Mouse (Mus musculus): ENCODE data around the gene Atg101. TPM values are rescaled to one million over a fixed set of nuclear protein-coding genes. Genes with fewer than 3 reads are reported as not detected.

Gene Atg101
- polyA plus RNA-seq, 1 experiment from 2014 or later: 77.2 TPM

- peaks cover 25% of the 10 kb centered on the region for H3K36me3 ChIP-seq
- H3K27ac ChIP-seq (replicated peaks): no peak overlapping the region
- no peak for ATAC-seq (ENCODE audit: low FRiP score)
- H3K9ac ChIP-seq (replicated peaks): no peak overlapping the region
- peaks cover 13% of the 10 kb centered on the region for H3K27me3 ChIP-seq (replicated peaks)
- H3K4me3 ChIP-seq (replicated peaks): no peak overlapping the region
- H3K4me2 ChIP-seq: no peak overlapping the region
- WGBS: 84% methylated on average over 15 of the region's 15 CpGs
- peaks cover 9% of the 10 kb centered on the region; the same call in 1 of the 2 replicates for H3K4me1 ChIP-seq
- H3K9me3 ChIP-seq (replicated peaks): no peaks in the 10 kb centered on the region
These were observed 12.6 kb upstream of the Atg101 start for GRCm38 (mm10) chr15:101271513-101271912.

- H3K4me3 ChIP-seq (replicated peaks): no peak overlapping the region
- no peak for ATAC-seq (ENCODE audit: low FRiP score)
- no peak overlapping the region for H3K9ac ChIP-seq (replicated peaks)
- H3K36me3 ChIP-seq: peaks cover 25% of the 10 kb centered on the region
- no peak overlapping the region for H3K27ac ChIP-seq (replicated peaks)
- no peaks in the 10 kb centered on the region for H3K27me3 ChIP-seq (replicated peaks)
- H3K4me1 ChIP-seq: peaks cover 23% of the 10 kb centered on the region
- WGBS: 85% methylated on average over 6 of the region's 6 CpGs
- H3K4me2 ChIP-seq: no peak overlapping the region
- H3K9me3 ChIP-seq (replicated peaks): no peaks in the 10 kb centered on the region
These were observed 9.7 kb upstream of the Atg101 start for GRCm38 (mm10) chr15:101274380-101274779.

GRCm38 (mm10) chr15:101277351-101277899 lies 6.6 kb upstream of the Atg101 start:
- H3K4me3 ChIP-seq (replicated peaks): no peak overlapping the region
- WGBS: 25% methylated on average over 11 of the region's 11 CpGs
- H3K27me3 ChIP-seq (replicated peaks): no peaks in the 10 kb centered on the region
- H3K27ac ChIP-seq (replicated peaks): peak overlapping the region; percentile 68
- H3K9me3 ChIP-seq (replicated peaks): no peaks in the 10 kb centered on the region
- H3K9ac ChIP-seq (replicated peaks): no peak overlapping the region
- ATAC-seq (ENCODE audit: low FRiP score): peak; percentile 58; the same call in 1 of the 2 replicates
- peaks cover 16% of the 10 kb centered on the region for H3K36me3 ChIP-seq
- H3K4me1 ChIP-seq: peaks cover 23% of the 10 kb centered on the region
- H3K4me2 ChIP-seq: no peak overlapping the region

GRCm38 (mm10) chr15:101278589-101278988 lies 5.5 kb upstream of the Atg101 start:
- H3K9me3 ChIP-seq (replicated peaks): no peaks in the 10 kb centered on the region
- 37% methylated on average over 5 of the region's 5 CpGs for WGBS
- no peaks in the 10 kb centered on the region for H3K27me3 ChIP-seq (replicated peaks)
- no peak for ATAC-seq (ENCODE audit: low FRiP score)
- H3K4me1 ChIP-seq: peaks cover 23% of the 10 kb centered on the region
- H3K4me2 ChIP-seq: no peak overlapping the region
- peaks cover 9% of the 10 kb centered on the region for H3K36me3 ChIP-seq
- no peak overlapping the region for H3K4me3 ChIP-seq (replicated peaks)
- no peak overlapping the region for H3K9ac ChIP-seq (replicated peaks)
- no peak overlapping the region; the same call in 1 of the 2 replicates for H3K27ac ChIP-seq (replicated peaks)

- 71% methylated on average over 12 of the region's 12 CpGs for WGBS
- H3K9ac ChIP-seq (replicated peaks): no peak overlapping the region
- H3K4me1 ChIP-seq: peaks cover 24% of the 10 kb centered on the region
These were observed 4.6 kb upstream of the Atg101 start for GRCm38 (mm10) chr15:101279430-101279999.

GRCm38 (mm10) chr15:101282471-101282870 lies 1.6 kb upstream of the Atg101 start:
- peaks cover 34% of the 10 kb centered on the region for H3K4me1 ChIP-seq
- WGBS: 81% methylated on average over 5 of the region's 5 CpGs
- H3K9me3 ChIP-seq (replicated peaks): no peaks in the 10 kb centered on the region
- H3K4me3 ChIP-seq (replicated peaks): no peak overlapping the region
- peaks cover 12% of the 10 kb centered on the region for H3K36me3 ChIP-seq
- no peak overlapping the region for H3K9ac ChIP-seq (replicated peaks)
- H3K27me3 ChIP-seq (replicated peaks): no peaks in the 10 kb centered on the region
- H3K4me2 ChIP-seq: no peak overlapping the region
- no peak for ATAC-seq (ENCODE audit: low FRiP score)
- H3K27ac ChIP-seq (replicated peaks): no peak overlapping the region

More at GRCm38 (mm10) chr15:101279430-101279999, 4.6 kb upstream of the Atg101 start:
- Histone ChIP-seq H3K9me3 (replicated peaks) (no peaks in the 10 kb centered on the region), H3K27me3 (replicated peaks) (no peaks in the 10 kb centered on the region), H3K27ac (replicated peaks) (no peak overlapping the region), H3K4me3 (replicated peaks) (no peak overlapping the region), H3K4me2 (no peak overlapping the region), H3K36me3 (no peaks in the 10 kb centered on the region)
- ATAC-seq (ENCODE audit: low FRiP score): no peak

GRCm38 (mm10) chr15:101283183-101283910 lies 725 bp upstream of the Atg101 start:
- peak overlapping the region; percentile 83 for H3K9ac ChIP-seq (replicated peaks)
- peak overlapping the region; percentile 79 for H3K27ac ChIP-seq (replicated peaks)
- peaks cover 20% of the 10 kb centered on the region for H3K36me3 ChIP-seq
- peak overlapping the region; percentile 79 for H3K4me2 ChIP-seq
- peaks cover 26% of the 10 kb centered on the region for H3K4me1 ChIP-seq
- peak; percentile 62 for ATAC-seq (ENCODE audit: low FRiP score)
- 2% methylated on average over 26 of the region's 26 CpGs for WGBS
- H3K9me3 ChIP-seq (replicated peaks): no peaks in the 10 kb centered on the region
- H3K27me3 ChIP-seq (replicated peaks): no peaks in the 10 kb centered on the region
- H3K4me3 ChIP-seq (replicated peaks): peak overlapping the region; percentile 92

GRCm38 (mm10) chr15:101286129-101286770 lies 2.2 kb downstream of the Atg101 start:
- no peak overlapping the region for H3K9ac ChIP-seq (replicated peaks)
- H3K27ac ChIP-seq (replicated peaks): no peak overlapping the region
- no peak for ATAC-seq (ENCODE audit: low FRiP score)
- 70% methylated on average over 9 of the region's 9 CpGs for WGBS
- H3K27me3 ChIP-seq (replicated peaks): no peaks in the 10 kb centered on the region
- peaks cover 49% of the 10 kb centered on the region for H3K36me3 ChIP-seq
- H3K4me1 ChIP-seq: peaks cover 19% of the 10 kb centered on the region
- no peaks in the 10 kb centered on the region for H3K9me3 ChIP-seq (replicated peaks)
- H3K4me3 ChIP-seq (replicated peaks): no peak overlapping the region
- H3K4me2 ChIP-seq: no peak overlapping the region

- ATAC-seq (ENCODE audit: low FRiP score): no peak
- H3K4me2 ChIP-seq: no peak overlapping the region
- no peaks in the 10 kb centered on the region for H3K9me3 ChIP-seq (replicated peaks)
- no peak overlapping the region for H3K27ac ChIP-seq (replicated peaks)
- 93% methylated on average over 6 of the region's 6 CpGs for WGBS
- H3K9ac ChIP-seq (replicated peaks): no peak overlapping the region
- H3K4me3 ChIP-seq (replicated peaks): no peak overlapping the region
- H3K4me1 ChIP-seq: peaks cover 19% of the 10 kb centered on the region
- no peaks in the 10 kb centered on the region for H3K27me3 ChIP-seq (replicated peaks)
- H3K36me3 ChIP-seq: peaks cover 60% of the 10 kb centered on the region
These were observed 3.3 kb downstream of the Atg101 start for GRCm38 (mm10) chr15:101287361-101287760.

- Histone ChIP-seq H3K4me1 (peaks cover 9% of the 10 kb centered on the region), H3K9ac (replicated peaks) (no peak overlapping the region), H3K27ac (replicated peaks) (no peak overlapping the region), H3K36me3 (peaks cover 62% of the 10 kb centered on the region), H3K9me3 (replicated peaks) (no peaks in the 10 kb centered on the region), H3K4me3 (replicated peaks) (no peak overlapping the region), H3K27me3 (replicated peaks) (no peaks in the 10 kb centered on the region), H3K4me2 (no peak overlapping the region)
- 96% methylated on average over 15 of the region's 15 CpGs for WGBS
- no peak for ATAC-seq (ENCODE audit: low FRiP score)
These were observed 6.3 kb downstream of the Atg101 start for GRCm38 (mm10) chr15:101290354-101290753.

- Histone ChIP-seq H3K4me3 (replicated peaks) (no peak overlapping the region), H3K9ac (replicated peaks) (no peak overlapping the region), H3K36me3 (peaks cover 55% of the 10 kb centered on the region), H3K27ac (replicated peaks) (no peak overlapping the region), H3K4me2 (no peak overlapping the region), H3K27me3 (replicated peaks) (no peaks in the 10 kb centered on the region), H3K9me3 (replicated peaks) (no peaks in the 10 kb centered on the region), H3K4me1 (no peaks in the 10 kb centered on the region)
- WGBS: 85% methylated on average over 3 of the region's 3 CpGs
- ATAC-seq (ENCODE audit: low FRiP score): no peak
These were observed 7.9 kb downstream of the Atg101 start for GRCm38 (mm10) chr15:101292012-101292411.
